Mouse (Mus musculus) heart, postnatal 0 days (tissue): ENCODE data around the gene Tatdn3. TPM values are rescaled to one million over a fixed set of nuclear protein-coding genes. Genes with fewer than 3 reads are reported as not detected.
A peak's percentile ranks its signal among the peaks of the same experiment; 100 is the strongest.

ENCODE experiments used
- ATAC-seq: fragments of 200-750 bp; cut with Nextera tagmentation; 2 replicates; pipeline ENCODE4 v1.8.0; 2017; ENCODE audit warnings: low read depth, moderate number of reproducible peaks, moderate library complexity; ENCODE audit not compliant: insufficient read depth
- DNase-seq: peaks from one replicate; pipeline ENCODE4 v3.0.0-alpha.2; 2016; ENCODE audit warnings: low spot score
- H3K27ac ChIP-seq: fragments of 300-500 bp; sonication (generic); 2 replicates; pipeline ENCODE4 v1.5.1; 2014; ENCODE audit warnings: low read depth, mild to moderate bottlenecking
- H3K27me3 ChIP-seq: fragments of 300-500 bp; sonication (generic); 2 replicates; pipeline ENCODE4 v1.6.1; 2014; ENCODE audit warnings: low read length, mixed read lengths; ENCODE audit not compliant: control insufficient read depth, insufficient read depth
- H3K36me3 ChIP-seq: fragments of 300-500 bp; sonication (generic); replicated peaks from 2 replicates; pipeline ENCODE4 v1.6.1; 2014; ENCODE audit warnings: low read length, mixed read lengths; ENCODE audit not compliant: control insufficient read depth, insufficient read depth
- H3K4me1 ChIP-seq: fragments of 300-500 bp; sonication (generic); 2 replicates; pipeline ENCODE4 v1.6.1; 2014; ENCODE audit warnings: antibody characterized with exemption; ENCODE audit not compliant: control insufficient read depth, insufficient read depth
- H3K4me2 ChIP-seq: fragments of 300-500 bp; sonication (generic); 2 replicates; pipeline ENCODE4 v1.6.1; 2014; ENCODE audit warnings: low read depth, mild to moderate bottlenecking, low read length, moderate library complexity
- H3K4me3 ChIP-seq: fragments of 300-500 bp; sonication (generic); 2 replicates; pipeline ENCODE4 v1.5.1; 2014; ENCODE audit warnings: low read depth, low read length
- H3K9ac ChIP-seq: fragments of 300-500 bp; sonication (generic); replicated peaks from 2 replicates; pipeline ENCODE4 v1.6.1; 2014; ENCODE audit warnings: low read depth, low read length, mixed read lengths
- H3K9me3 ChIP-seq: fragments of 300-500 bp; sonication (generic); replicated peaks from 2 replicates; pipeline ENCODE4 v1.6.1; 2016; ENCODE audit warnings: low read length; ENCODE audit not compliant: control insufficient read depth
- CTCF ChIP-seq: IDR thresholded peaks from 2 replicates; pipeline ENCODE4 v1.5.1; 2016; ENCODE audit warnings: antibody characterized with exemption, control low read depth, low read depth
- EP300 ChIP-seq: IDR thresholded peaks from 2 replicates; pipeline ENCODE4 v1.6.1; 2016; ENCODE audit warnings: antibody characterized with exemption, low read depth
- WGBS: fragments of 180-500 bp; shearing (Covaris S2); extraction: QIAGEN DNeasy Blood & Tissue Kit; methylation state at CpG from one replicate; pipeline ENCODE4 v1.1.7; 2014; 5-methylcytosine and 5-hydroxymethylcytosine counted together
- polyA plus RNA-seq: library from polyadenylated mRNA; unstranded; fragments of >200 nt; fragmentation: Nextera tagmentation; extraction: Ambion mirVana; gene quantifications from 2 replicates; pipeline ENCODE4 v1.2.1, GENCODE M21; 2015
- total RNA-seq: library from RNA; depleted of rRNA; stranded (reverse); fragments of >200 nt; gene quantifications from 2 replicates; pipeline ENCODE4 v1.2.3, GENCODE M21; 2014; ENCODE audit warnings: low replicate concordance; rRNA removed

Gene Tatdn3
- total RNA-seq (8.3 and 18.8 TPM in 2 replicates), polyA plus RNA-seq (20.0 and 21.2 TPM in 2 replicates)

GRCm38 (mm10) chr1:191062781-191063485 lies at the start of gene Tatdn3, which contains the start of gene Nsl1:
Tatdn3 (minus strand) TSS chr1:191062932.
Nsl1 (plus strand) TSS chr1:191063012.
- DNase-seq (peak; percentile 69), ATAC-seq (peak; percentile 92)
- Histone ChIP-seq H3K36me3 (peaks cover 24% of the 10 kb centered on the region), H3K27me3 (no peaks in the 10 kb centered on the region), H3K4me1 (0 out of 2 replicates have a peak, but pooled peaks cover 16% of the 10 kb centered on the region), H3K27ac (peak within 1 kb of the TSS; percentile 74), H3K9ac (peak within 1 kb of the TSS; percentile 78), H3K9me3 (no peaks in the 10 kb centered on the region), H3K4me2 (peak within 1 kb of the TSS; percentile 80), H3K4me3 (peak within 1 kb of the TSS; percentile 81)
- TF ChIP-seq EP300 = 0 out of 2 replicates have a peak, but pooled peaks have one; percentile 27
- peak; percentile 34 for TF ChIP-seq CTCF
- under 1% methylated on average over 56 of the region's 56 CpGs for WGBS

- no peaks in the 10 kb centered on the region for H3K27me3 ChIP-seq
- no peak overlapping the region for H3K4me2 ChIP-seq
- TF ChIP-seq CTCF = no peak
- no peak for TF ChIP-seq EP300
- H3K27ac ChIP-seq = no peak overlapping the region
- no peak overlapping the region for H3K9ac ChIP-seq
- H3K9me3 ChIP-seq = no peaks in the 10 kb centered on the region
- no peak for ATAC-seq
- 0 out of 2 replicates have a peak, but pooled peaks cover 5% of the 10 kb centered on the region for H3K4me1 ChIP-seq
- DNase-seq = no peak
- no peak overlapping the region for H3K4me3 ChIP-seq
- 41% methylated on average over 8 of the region's 8 CpGs for WGBS
- H3K36me3 ChIP-seq = no peaks in the 10 kb centered on the region
Observed at GRCm38 (mm10) chr1:191111146-191111545, 48.4 kb upstream of the Tatdn3 start.

- TF ChIP-seq CTCF (no peak), EP300 (no peak)
- no peak overlapping the region for H3K4me3 ChIP-seq
- 87% methylated on average over 9 of the region's 9 CpGs for WGBS
- DNase-seq (no peak), ATAC-seq (no peak)
- H3K4me2 ChIP-seq = no peak overlapping the region
- no peak overlapping the region for H3K27ac ChIP-seq
- H3K4me1 ChIP-seq = 0 out of 2 replicates have a peak, but pooled peaks cover 5% of the 10 kb centered on the region
- H3K27me3 ChIP-seq = no peaks in the 10 kb centered on the region
- no peaks in the 10 kb centered on the region for H3K9me3 ChIP-seq
- H3K36me3 ChIP-seq = no peaks in the 10 kb centered on the region
- no peak overlapping the region for H3K9ac ChIP-seq
Observed at GRCm38 (mm10) chr1:191109907-191110306, 47.2 kb upstream of the Tatdn3 start.

GRCm38 (mm10) chr1:191107306-191107705 lies 44.6 kb upstream of the Tatdn3 start:
- H3K4me3 ChIP-seq = no peak overlapping the region
- whole genome bisulfite sequencing = 45% methylated on average over 10 of the region's 10 CpGs
- no peaks in the 10 kb centered on the region for H3K9me3 ChIP-seq

GRCm38 (mm10) chr1:191105246-191105645 lies 42.5 kb upstream of the Tatdn3 start:
- no peak for TF ChIP-seq EP300
- TF ChIP-seq CTCF = no peak
- ATAC-seq (no peak), DNase-seq (no peak)
- no peaks in the 10 kb centered on the region for H3K9me3 ChIP-seq
- H3K4me1 ChIP-seq = no peaks in the 10 kb centered on the region
- no peak overlapping the region for H3K4me2 ChIP-seq
- H3K36me3 ChIP-seq = no peaks in the 10 kb centered on the region
- no peak overlapping the region for H3K4me3 ChIP-seq
- H3K27ac ChIP-seq = no peak overlapping the region
- 80% methylated on average over 9 of the region's 9 CpGs for WGBS
- no peaks in the 10 kb centered on the region for H3K27me3 ChIP-seq
- no peak overlapping the region for H3K9ac ChIP-seq

More at GRCm38 (mm10) chr1:191107306-191107705, 44.6 kb upstream of the Tatdn3 start:
- ATAC-seq = 0 out of 2 replicates have a peak, but pooled peaks have one; percentile 27
- H3K4me2 ChIP-seq = no peak overlapping the region
- 0 out of 2 replicates have a peak, but pooled peaks cover 5% of the 10 kb centered on the region for H3K4me1 ChIP-seq
- no peak overlapping the region for H3K27ac ChIP-seq
- no peak for DNase-seq
- no peaks in the 10 kb centered on the region for H3K27me3 ChIP-seq
- TF ChIP-seq CTCF (no peak), EP300 (no peak)
- H3K36me3 ChIP-seq = no peaks in the 10 kb centered on the region
- H3K9ac ChIP-seq = no peak overlapping the region
